10 mouse cellular contexts compared by ENCODE assay signal in genomic region chr8:24211091-24211490, GRCm38 (mm10).
"Had no signal": no experiment of that assay in that cellular context is flagged by ENCODE, and none has a peak within 500 bp of the region (broad histone marks: within the 10 kb centered on the region; RNA-seq: fewer than 3 reads in every experiment).

No protein-coding gene starts in this region.

- ATAC-seq: midbrain, embryonic 13.5 days had no signal

- DNase-seq: kidney, adult 9 months; kidney, postnatal 36 days; layer of hippocampus, adult 9-11 months; layer of hippocampus, postnatal 36 days; left cerebral cortex, postnatal 4 days; lung, adult 18-20 months; retina, postnatal 1 day; right cerebral cortex, postnatal 14 days; thymus, postnatal 36 days had no signal
